Mouse (Mus musculus): Measurements from ENCODE around the gene Gpsm1. TPM values are rescaled to one million over a fixed set of nuclear protein-coding genes. Genes with fewer than 3 reads are reported as not detected.
"Not testable (repeated sequence)": the region's sequence is repeated elsewhere in the genome, so short reads cannot be mapped to it uniquely, and the experiment has no call there.

Gene Gpsm1
- total RNA-seq, 1 experiment from 2014 or later, result 17.5 TPM

- peak; percentile 86 for DNase-seq
These were observed 64.9 kb downstream of the Gpsm1 start, which contains the start of gene Snapc4 for GRCm38 (mm10) chr2:26380131-26380771. TSS of gene Snapc4 (minus strand) at chr2:26380653.

GRCm38 (mm10) chr2:26380871-26381270 lies 65.6 kb downstream of the Gpsm1 start:
- DNase-seq, result not testable (repeated sequence)

GRCm38 (mm10) chr2:26387713-26388112 lies 72.4 kb downstream of the Gpsm1 start:
- DNase-seq, result no peak

GRCm38 (mm10) chr2:26388682-26389153 lies 73.4 kb downstream of the Gpsm1 start:
- DNase-seq, result peak; percentile 35

- DNase-seq, result peak; percentile 88
These were observed 73.9 kb downstream of the Gpsm1 start, which contains the start of the genes Entr1 and Pmpca for GRCm38 (mm10) chr2:26389154-26389690. TSS of gene Entr1 (minus strand) at chr2:26389316. TSS of gene Pmpca (plus strand) at chr2:26389339.

GRCm38 (mm10) chr2:26390954-26391353 lies 75.6 kb downstream of the Gpsm1 start:
- no peak for DNase-seq

- DNase-seq, result no peak
These were observed 76.3 kb downstream of the Gpsm1 start for GRCm38 (mm10) chr2:26391617-26392016.

Other genes starting within 250 kb of the Gpsm1 start
- gene Nacc2, start 192.3 kb upstream of the Gpsm1 start, total RNA-seq (2021), result 25.8 and 36.6 TPM in 2 replicates
- gene Lhx3, start 107.2 kb upstream of the Gpsm1 start, total RNA-seq (2021), result 0.48 and 0.76 TPM in 2 replicates
- 17.5 and 19.7 TPM in 2 replicates for gene Qsox2, start 78.0 kb upstream of the Gpsm1 start, total RNA-seq (2021)
- 0.62 and 1.5 TPM in 2 replicates for gene Ccdc187, start 21.0 kb upstream of the Gpsm1 start, total RNA-seq (2021)
- gene Dnlz, start 36.6 kb downstream of the Gpsm1 start, total RNA-seq (2021), result 20.5 and 21.1 TPM in 2 replicates
- 0.97 TPM in 1 of 2 replicates, not detected in the other for gene Card9, start 45.4 kb downstream of the Gpsm1 start, total RNA-seq (2021)
- gene Snapc4, start 65.1 kb downstream of the Gpsm1 start, total RNA-seq (2021), result 40.9 and 42.0 TPM in 2 replicates
- gene Entr1, start 73.8 kb downstream of the Gpsm1 start, total RNA-seq (2021), result 106 and 110 TPM in 2 replicates
- 117 and 151 TPM in 2 replicates for gene Pmpca, start 73.8 kb downstream of the Gpsm1 start, total RNA-seq (2021)
- 22.6 and 25.9 TPM in 2 replicates for gene Inpp5e, start 93.7 kb downstream of the Gpsm1 start, total RNA-seq (2021)
- gene Sec16a, start 129.7 kb downstream of the Gpsm1 start, total RNA-seq (2021), result 62.7 and 63.4 TPM in 2 replicates
- 17.7 and 24.8 TPM in 2 replicates for gene Notch1, start 201.1 kb downstream of the Gpsm1 start, total RNA-seq (2021)

Data from adrenal gland, postnatal 25 days (tissue).